In the genomic region with DNA sequence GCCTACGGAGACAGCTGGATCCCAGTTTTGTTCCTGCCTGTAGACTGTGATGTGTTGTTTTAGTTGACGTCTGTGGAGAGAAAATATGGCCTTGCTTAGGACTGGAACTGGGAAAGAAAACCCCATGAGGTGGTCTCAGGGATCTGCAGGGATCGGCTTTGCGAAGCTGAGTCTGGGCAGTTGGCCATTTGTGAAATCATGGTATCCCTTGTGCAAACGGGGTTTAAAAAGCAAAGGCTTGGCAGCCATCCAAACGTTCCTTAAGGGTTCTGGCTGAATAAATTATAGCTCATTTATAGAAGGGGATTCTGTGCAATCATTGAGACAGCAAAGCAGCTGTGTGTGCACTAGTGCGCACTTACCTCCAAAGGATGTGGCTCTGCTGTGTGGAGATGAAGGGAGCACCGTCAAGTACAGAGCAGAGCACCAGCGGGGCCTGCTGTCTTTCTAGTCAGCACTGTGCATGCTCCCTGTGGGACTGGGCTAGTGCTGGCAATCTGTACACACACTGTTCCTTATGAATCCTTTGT, we compare ENCODE assay signal across 18 mouse cellular contexts. TPM values are rescaled to one million over a fixed set of nuclear protein-coding genes. Genes with fewer than 3 reads are reported as not detected.
DNase-seq lines count a peak whose midpoint lies in the region; ATAC-seq and TF ChIP-seq lines count a peak whose summit lies in the region.
"Not testable (repeated sequence)": the region's sequence is repeated elsewhere in the genome, so short reads cannot be mapped to it uniquely, and the experiment has no call there.
"Had no signal": no experiment of that assay in that cellular context is flagged by ENCODE, and none has a peak within 500 bp of the region (broad histone marks: within the 10 kb centered on the region; RNA-seq: fewer than 3 reads in every experiment).

No protein-coding gene starts in this region.

- not testable (repeated sequence) for H3K27me3 ChIP-seq in forebrain, embryonic 14.5 days (replicated peaks; ENCODE audit: control insufficient read depth, insufficient read depth, low read length); intestine, embryonic 15.5 days (replicated peaks); lung, postnatal 0 days (replicated peaks; ENCODE audit: insufficient read depth, low read length); midbrain, postnatal 0 days (ENCODE audit: insufficient read depth, low read length); stomach, postnatal 0 days (ENCODE audit: control insufficient read depth, insufficient read depth, low read length)

- TF ChIP-seq EP300 in lung, postnatal 0 days (IDR thresholded peaks at IDR 0.05); stomach, postnatal 0 days (optimal IDR thresholded peaks at IDR 0.05): not testable (repeated sequence)

- H3K9ac ChIP-seq in forebrain, embryonic 14.5 days (ENCODE audit: low read length); intestine, embryonic 15.5 days; lung, postnatal 0 days (replicated peaks; ENCODE audit: low read depth); midbrain, postnatal 0 days (replicated peaks; ENCODE audit: low read length, poor library complexity, severe bottlenecking); stomach, postnatal 0 days (ENCODE audit: low read length): not testable (repeated sequence)

- TF ChIP-seq CTCF in lung, postnatal 0 days (IDR thresholded peaks at IDR 0.05); midbrain, postnatal 0 days (IDR thresholded peaks at IDR 0.05); stomach, postnatal 0 days (IDR thresholded peaks at IDR 0.05; ENCODE audit: low read depth): not testable (repeated sequence)

- not testable (repeated sequence) for H3K27ac ChIP-seq in forebrain, embryonic 14.5 days (ENCODE audit: low read depth, low read length); intestine, embryonic 15.5 days; lung, postnatal 0 days (ENCODE audit: low read length); midbrain, postnatal 0 days (ENCODE audit: low read depth, low read length); stomach, postnatal 0 days (replicated peaks)

- peak; percentile 42 for DNase-seq in brain, adult 2 months (ENCODE audit: low read depth, low spot score)
- peak; percentile 82 for DNase-seq in forebrain, embryonic 14.5 days (ENCODE audit: low spot score)
- peak; percentile 22 to 27 for DNase-seq in heart, postnatal 10 days
- peak; percentile 80 for DNase-seq in left cerebral cortex, postnatal 4 days
- DNase-seq in lung, postnatal 0 days (ENCODE audit: low spot score) = peak; percentile 61
- DNase-seq in midbrain, postnatal 0 days (ENCODE audit: low spot score) = peak; percentile 80
- not testable (repeated sequence) for DNase-seq in stomach, postnatal 0 days (ENCODE audit: low spot score)

- peak; percentile 87 for ATAC-seq in forebrain, embryonic 14.5 days
- ATAC-seq in intestine, embryonic 15.5 days = peak; percentile 53
- peak; percentile 14; the same call in 1 of the 2 replicates for ATAC-seq in lung, postnatal 0 days
- peak; percentile 67 for ATAC-seq in midbrain, postnatal 0 days (ENCODE audit: low FRiP score)
- ATAC-seq in stomach, postnatal 0 days (ENCODE audit: low FRiP score, low TSS enrichment) = peak; percentile 19; the same call in 1 of the 2 replicates

- H3K4me1 ChIP-seq in forebrain, embryonic 14.5 days (ENCODE audit: control insufficient read depth, insufficient read depth, low read length); intestine, embryonic 15.5 days (replicated peaks); lung, postnatal 0 days (ENCODE audit: insufficient read depth, low read depth, low read length); midbrain, postnatal 0 days (ENCODE audit: insufficient read depth, low read length); stomach, postnatal 0 days (replicated peaks; ENCODE audit: control insufficient read depth, insufficient read depth): not testable (repeated sequence)

- H3K9me3 ChIP-seq in forebrain, embryonic 14.5 days (replicated peaks; ENCODE audit: control insufficient read depth, low read length) = peaks cover 20% of the 10 kb centered on the region
- H3K9me3 ChIP-seq in intestine, embryonic 15.5 days = peaks cover 10% of the 10 kb centered on the region; the same call in 1 of the 2 replicates
- H3K9me3 ChIP-seq in lung, postnatal 0 days (ENCODE audit: low read length); stomach, postnatal 0 days (ENCODE audit: control insufficient read depth, low read length): not testable (repeated sequence)
- H3K9me3 ChIP-seq in midbrain, postnatal 0 days (ENCODE audit: low read length) = peaks cover 32% of the 10 kb centered on the region

- 65% methylated on average over 8 of the region's 9 CpGs for WGBS in forebrain, embryonic 14.5 days
- WGBS in intestine, embryonic 15.5 days = 72% methylated on average over 8 of the region's 9 CpGs
- WGBS in lung, postnatal 0 days = 68% methylated on average over 8 of the region's 9 CpGs
- WGBS in midbrain, postnatal 0 days = 76% methylated on average over 8 of the region's 9 CpGs
- WGBS in stomach, postnatal 0 days = 64% methylated on average over 8 of the region's 9 CpGs

- not testable (repeated sequence) for H3K4me2 ChIP-seq in forebrain, embryonic 14.5 days (ENCODE audit: low read length); intestine, embryonic 15.5 days (replicated peaks); lung, postnatal 0 days (replicated peaks; ENCODE audit: low read depth, low read length); midbrain, postnatal 0 days (ENCODE audit: low read depth, low read length, poor library complexity, severe bottlenecking); stomach, postnatal 0 days (replicated peaks; ENCODE audit: low read depth)

- not testable (repeated sequence) for H3K4me3 ChIP-seq in forebrain, embryonic 14.5 days (ENCODE audit: low read depth, low read length); intestine, embryonic 15.5 days (replicated peaks); lung, postnatal 0 days (ENCODE audit: low read depth, low read length); midbrain, postnatal 0 days (ENCODE audit: low read depth, low read length); stomach, postnatal 0 days (ENCODE audit: low read depth, low read length)

- H3K36me3 ChIP-seq in forebrain, embryonic 14.5 days (ENCODE audit: control insufficient read depth, insufficient read depth, low read length); intestine, embryonic 15.5 days; lung, postnatal 0 days (ENCODE audit: insufficient read depth, low read length); midbrain, postnatal 0 days (ENCODE audit: insufficient read depth, low read length); stomach, postnatal 0 days (ENCODE audit: control insufficient read depth, insufficient read depth, low read length): not testable (repeated sequence)

- intact Hi-C loops in heart, postnatal 10 days (cut with DNase I); left cerebral cortex, postnatal 4 days (cut with DNase I): not testable (repeated sequence)

RNA-seq across cellular contexts. Expression of gene Smok2a, which starts 21.0 kb away (rescaled TPM):
- polyA plus RNA-seq in forebrain, embryonic 14.5 days (2014; fragmentation: Nextera tagmentation; extraction: Ambion mirVana) = not detected in 2 replicates
- not detected for total RNA-seq in heart, postnatal 10 days (2021)
- polyA plus RNA-seq in intestine, embryonic 15.5 days (2015; fragmentation: Nextera tagmentation; extraction: Ambion mirVana) = not detected in 2 replicates
- not detected for total RNA-seq in left cerebral cortex, postnatal 4 days (2021)
- not detected in 2 replicates for polyA plus RNA-seq in lung, postnatal 0 days (2015; fragmentation: Nextera tagmentation; extraction: Ambion mirVana)
- not detected in 2 replicates for total RNA-seq in midbrain, postnatal 0 days (2014; rRNA removed)
- polyA plus RNA-seq in midbrain, postnatal 0 days (2015; fragmentation: Nextera tagmentation; extraction: Ambion mirVana) = not detected in 2 replicates
- 0.08 TPM in 1 of 2 replicates, not detected in the other for polyA plus RNA-seq in stomach, postnatal 0 days (2015; fragmentation: Nextera tagmentation; extraction: Ambion mirVana)
- total RNA-seq: adrenal gland, postnatal 14 days; gastrocnemius, postnatal 10 days; layer of hippocampus, postnatal 14 days; neutrophil, adult 5-6 weeks had no signal
- polyA plus RNA-seq: embryonic facial prominence, embryonic 10.5 days; forebrain, embryonic 10.5 days; limb, embryonic 10.5 days; lung, adult 2 months; midbrain, embryonic 10.5 days; urinary bladder, adult 2 months had no signal

RNA-seq across cellular contexts. Expression of gene Smok2b, which starts 30.1 kb away (rescaled TPM):
- not detected in 2 replicates for polyA plus RNA-seq in forebrain, embryonic 14.5 days (2014; fragmentation: Nextera tagmentation; extraction: Ambion mirVana)
- total RNA-seq in heart, postnatal 10 days (2021) = not detected
- not detected in 2 replicates for polyA plus RNA-seq in intestine, embryonic 15.5 days (2015; fragmentation: Nextera tagmentation; extraction: Ambion mirVana)
- total RNA-seq in left cerebral cortex, postnatal 4 days (2021) = not detected
- polyA plus RNA-seq in lung, postnatal 0 days (2015; fragmentation: Nextera tagmentation; extraction: Ambion mirVana) = not detected in 2 replicates
- not detected in 2 replicates for total RNA-seq in midbrain, postnatal 0 days (2014; rRNA removed)
- not detected in 2 replicates for polyA plus RNA-seq in midbrain, postnatal 0 days (2015; fragmentation: Nextera tagmentation; extraction: Ambion mirVana)
- 0.07 TPM in 1 of 2 replicates, not detected in the other for polyA plus RNA-seq in stomach, postnatal 0 days (2015; fragmentation: Nextera tagmentation; extraction: Ambion mirVana)
- total RNA-seq: adrenal gland, postnatal 14 days; gastrocnemius, postnatal 10 days; layer of hippocampus, postnatal 14 days; neutrophil, adult 5-6 weeks had no signal
- polyA plus RNA-seq: embryonic facial prominence, embryonic 10.5 days; forebrain, embryonic 10.5 days; limb, embryonic 10.5 days; lung, adult 2 months; midbrain, embryonic 10.5 days; urinary bladder, adult 2 months had no signal

Comparison
In these comparisons a context has a peak if more than half of its experiments do, and no peak if none do; other contexts are left out.
1. ATAC-seq: peak in every context shown above with its lines; median percentile 87 in forebrain, embryonic 14.5 days; 67 in midbrain, postnatal 0 days; 53 in intestine, embryonic 15.5 days; 19 in stomach, postnatal 0 days; 14 in lung, postnatal 0 days.